Mouse (Mus musculus): ENCODE data around the gene Elk1. TPM values are rescaled to one million over a fixed set of nuclear protein-coding genes. Genes with fewer than 3 reads are reported as not detected.
A peak's percentile ranks its signal among the peaks of the same experiment; 100 is the strongest.

Gene Elk1
- 1 to 10 TPM; 7.4 to 7.5 TPM for total RNA-seq (2021)
- long read RNA-seq, experiment 1, partial matches to known transcripts = 0 of 3 reads
- long read RNA-seq, experiment 1, other reads (novel, unspliced or antisense) = 3 of 3 reads
- long read RNA-seq, experiment 2 = 0 reads

- peak; percentile 88 to 90 for DNase-seq
These were observed at the start of gene Elk1 for GRCm38 (mm10) chrX:20950191-20950880. Elk1 (minus strand) TSS chrX:20950608.

- no peak for DNase-seq
These were observed 30.5 kb upstream of the Elk1 start for GRCm38 (mm10) chrX:20980901-20981300.

- peak; percentile 91 to 92 for DNase-seq
These were observed 11.3 kb upstream of the Elk1 start, which contains the start of gene Uxt for GRCm38 (mm10) chrX:20961477-20962378. Uxt (minus strand) TSS chrX:20962017.

- peak; percentile 38 to 74 for DNase-seq
These were observed 4.4 kb downstream of the Elk1 start for GRCm38 (mm10) chrX:20946055-20946454.

- peak; percentile 30 to 51 for DNase-seq
These were observed 18.4 kb downstream of the Elk1 start for GRCm38 (mm10) chrX:20931963-20932362.

GRCm38 (mm10) chrX:20931364-20931763 lies 19.0 kb downstream of the Elk1 start, which contains the start of gene Cfp:
Cfp (minus strand) TSS chrX:20931555.
- peak in 1 of 2 experiments; percentile 31 for DNase-seq

GRCm38 (mm10) chrX:20929859-20930258 lies 20.5 kb downstream of the Elk1 start:
- DNase-seq = no peak

GRCm38 (mm10) chrX:20924976-20925375 lies 25.4 kb downstream of the Elk1 start:
- no peak for DNase-seq

GRCm38 (mm10) chrX:20923506-20923905 lies 26.9 kb downstream of the Elk1 start:
- no peak for DNase-seq

- DNase-seq = no peak
These were observed 29.0 kb downstream of the Elk1 start for GRCm38 (mm10) chrX:20921366-20921765.

GRCm38 (mm10) chrX:20920844-20921364 lies 29.5 kb downstream of the Elk1 start, which contains the start of gene Syn1:
Syn1 (minus strand) TSS chrX:20921004.
- peak; percentile 69 to 81 for DNase-seq

- peak in 1 of 2 experiments; percentile 6 for DNase-seq
These were observed 30.1 kb downstream of the Elk1 start for GRCm38 (mm10) chrX:20920249-20920843.

- DNase-seq = no peak
These were observed 35.3 kb downstream of the Elk1 start for GRCm38 (mm10) chrX:20915075-20915474.

GRCm38 (mm10) chrX:20913726-20914125 lies 36.7 kb downstream of the Elk1 start:
- no peak for DNase-seq

GRCm38 (mm10) chrX:20910074-20910473 lies 40.3 kb downstream of the Elk1 start:
- no peak for DNase-seq

Other genes starting within 250 kb of the Elk1 start
- gene Usp11, start 246.7 kb downstream of the Elk1 start, total RNA-seq (2021) = 1 to 10 TPM; 4.6 to 7.8 TPM
- gene Araf, start 152.8 kb downstream of the Elk1 start, total RNA-seq (2021) = 10 to 100 TPM; 81.2 to 83.4 TPM
- gene Timp1, start 80.4 kb downstream of the Elk1 start, total RNA-seq (2021) = 1 to 10 TPM; 2.2 to 3.2 TPM
- under 1 TPM; 0.10 to 0.21 TPM for gene Syn1, start 29.6 kb downstream of the Elk1 start, total RNA-seq (2021)
- 10 to 100 TPM in 1 of 2 experiments, 1 to 10 TPM in 1; 8.0 to 11.8 TPM for gene Cfp, start 19.1 kb downstream of the Elk1 start, total RNA-seq (2021)
- 10 to 100 TPM; 34.8 to 40.8 TPM for gene Uxt, start 11.4 kb upstream of the Elk1 start, total RNA-seq (2021)
- 1 to 10 TPM; 2.3 to 2.5 TPM for gene Zfp182, start 111.7 kb upstream of the Elk1 start, total RNA-seq (2021)
- gene Spaca5, start 117.8 kb upstream of the Elk1 start, total RNA-seq (2021) = not detected
- under 1 TPM; 0.25 to 0.31 TPM for gene Zfp300, start 138.9 kb upstream of the Elk1 start, total RNA-seq (2021)
- gene Ssxa1, start 165.2 kb upstream of the Elk1 start, total RNA-seq (2021) = not detected
- not detected for gene Gm21876, start 225.0 kb upstream of the Elk1 start, total RNA-seq (2021)

Data from heart, adult 18-20 months (tissue).